Mouse (Mus musculus) bone marrow, adult 2 months (tissue): ENCODE results near the gene Comp.

Experiments
- CTCF ChIP-seq: fragments of 200-500 bp; IDR thresholded peaks from 2 replicates; pipeline ENCODE4 v1.5.1; 2011; ENCODE audit warnings: low read length, control low read depth; ENCODE audit not compliant: control insufficient read depth, insufficient read depth
- POLR2A ChIP-seq: fragments of 200-500 bp; IDR thresholded peaks from 2 replicates; pipeline ENCODE4 v1.6.1; 2011; ENCODE audit warnings: low read depth, mild to moderate bottlenecking, control low read depth, low read length, borderline replicate concordance; ENCODE audit not compliant: control insufficient read depth

DNA sequence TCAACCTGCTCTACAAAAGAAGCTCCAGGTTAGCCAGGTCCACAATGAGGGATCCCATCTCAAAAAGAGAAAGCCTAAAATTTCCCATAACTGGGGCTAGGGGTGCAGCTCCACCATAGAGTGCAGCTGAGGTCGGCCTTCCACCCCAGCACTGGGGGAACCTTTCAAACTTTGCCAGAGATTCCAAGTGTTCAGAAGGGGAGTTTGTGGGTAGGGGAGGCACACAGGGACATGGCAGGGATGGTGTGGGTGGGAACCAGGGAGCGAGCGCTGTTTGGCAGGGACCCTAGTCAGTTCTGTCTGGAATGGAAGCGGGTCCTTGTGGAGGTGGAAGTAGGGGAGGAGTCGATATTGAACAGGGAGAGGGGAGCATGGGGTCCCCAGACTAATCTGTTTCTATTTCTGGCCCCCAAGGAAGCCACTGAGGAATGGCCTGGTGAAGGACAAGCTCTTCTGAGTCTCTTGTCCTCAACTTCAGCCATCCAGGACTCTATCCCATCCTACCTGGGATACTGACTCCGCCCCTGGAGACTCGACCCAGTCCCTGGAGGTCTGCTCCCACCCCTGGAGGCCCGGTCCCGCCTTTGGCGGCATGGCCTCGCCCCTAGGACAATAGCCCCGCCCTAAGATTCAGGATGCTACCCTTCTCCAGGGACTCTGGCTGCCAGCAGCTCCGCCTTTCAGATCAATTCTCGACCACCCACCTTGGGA, 44.1 kb upstream of the Comp start, which contains the start of gene Gdf1:
- TF ChIP-seq POLR2A (no peak), CTCF (no peak)
